Mouse (Mus musculus): ENCODE data around the gene Camkmt. TPM values are rescaled to one million over a fixed set of nuclear protein-coding genes. Genes with fewer than 3 reads are reported as not detected.

The Camkmt gene
- polyA plus RNA-seq, 1 experiment from 2014 or later = 6.6 TPM

DNA sequence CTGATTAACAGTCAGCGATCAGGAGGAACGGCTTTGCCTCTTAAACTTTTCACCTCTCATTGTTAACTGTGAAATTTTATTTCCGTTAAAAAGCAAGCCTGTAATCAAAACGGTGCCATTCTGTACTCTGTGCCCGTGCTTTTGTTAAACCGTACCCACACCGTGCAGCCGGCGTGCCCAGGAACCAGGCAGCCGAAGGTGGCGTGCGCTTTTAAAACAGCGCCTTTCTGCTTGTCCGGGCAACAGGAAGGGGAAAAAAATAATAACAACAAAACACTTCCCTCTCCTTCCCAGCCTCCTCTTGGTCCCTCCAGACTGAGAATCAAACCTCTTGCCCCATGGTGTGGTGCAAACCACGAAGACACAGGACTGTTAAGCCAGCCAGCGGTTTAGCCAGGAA lies 364.7 kb downstream of the Camkmt start:
- no peak for DNase-seq (ENCODE audit: low spot score)

DNA sequence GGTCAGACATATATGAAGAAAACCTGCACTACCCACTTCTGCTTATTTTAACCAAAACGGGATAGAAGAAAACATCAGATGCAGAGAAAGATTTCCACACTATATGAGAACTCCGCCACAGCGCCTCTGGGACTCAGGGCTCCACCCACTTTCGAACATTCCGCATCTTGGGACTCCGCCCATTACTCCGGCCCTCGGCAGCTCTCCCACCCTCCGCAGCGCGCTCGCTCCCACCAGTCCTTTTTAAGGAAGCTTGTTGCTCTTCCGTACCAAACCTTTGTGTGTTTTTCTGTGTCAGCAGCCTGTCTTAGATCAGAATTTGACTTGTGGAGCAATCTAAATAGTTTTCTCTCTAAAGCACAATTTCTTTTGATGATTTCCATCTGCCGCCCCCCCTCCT lies 367.7 kb downstream of the Camkmt start:
- DNase-seq (ENCODE audit: low spot score) = no peak

DNA sequence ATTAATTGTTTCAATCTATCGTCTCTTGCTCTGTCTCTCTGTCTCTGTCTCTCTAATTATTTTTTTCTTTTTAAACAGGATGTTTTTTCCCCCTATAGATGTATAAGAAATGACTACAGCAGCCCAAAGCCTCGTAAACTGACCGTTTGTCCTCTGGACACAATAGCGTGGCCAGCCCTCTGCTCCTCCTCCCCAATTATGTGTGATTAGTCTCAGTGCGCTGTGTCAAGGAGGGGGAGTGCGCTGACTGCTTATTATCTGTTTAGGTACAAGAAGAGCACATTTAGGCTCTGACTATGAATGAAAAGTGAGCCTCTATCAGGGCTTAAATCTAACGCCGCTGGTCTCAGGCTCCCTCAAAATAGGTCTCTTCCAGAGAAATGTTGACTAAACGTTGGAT lies 368.2 kb downstream of the Camkmt start:
- DNase-seq (ENCODE audit: low spot score) = no peak

DNA sequence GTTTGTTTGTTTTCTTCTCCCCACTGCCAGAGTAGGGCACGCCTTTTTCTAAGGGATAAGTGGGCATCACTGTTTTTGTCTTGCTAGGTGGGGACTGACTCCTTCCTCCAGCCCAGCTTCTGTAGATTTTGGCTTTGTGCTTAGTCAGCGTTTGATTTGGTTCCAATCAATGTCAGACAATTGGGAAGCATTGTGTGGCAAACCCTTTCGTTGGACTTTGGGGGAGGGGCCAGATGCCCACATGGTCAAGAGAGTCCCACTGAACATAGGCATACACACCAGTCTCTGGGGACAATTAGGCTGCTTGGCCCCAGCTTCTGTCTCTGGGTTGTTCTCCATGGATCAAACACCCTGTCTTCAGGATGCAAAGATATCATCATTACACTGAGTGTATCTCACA lies 371.2 kb downstream of the Camkmt start:
- DNase-seq (ENCODE audit: low spot score) = no peak

DNA sequence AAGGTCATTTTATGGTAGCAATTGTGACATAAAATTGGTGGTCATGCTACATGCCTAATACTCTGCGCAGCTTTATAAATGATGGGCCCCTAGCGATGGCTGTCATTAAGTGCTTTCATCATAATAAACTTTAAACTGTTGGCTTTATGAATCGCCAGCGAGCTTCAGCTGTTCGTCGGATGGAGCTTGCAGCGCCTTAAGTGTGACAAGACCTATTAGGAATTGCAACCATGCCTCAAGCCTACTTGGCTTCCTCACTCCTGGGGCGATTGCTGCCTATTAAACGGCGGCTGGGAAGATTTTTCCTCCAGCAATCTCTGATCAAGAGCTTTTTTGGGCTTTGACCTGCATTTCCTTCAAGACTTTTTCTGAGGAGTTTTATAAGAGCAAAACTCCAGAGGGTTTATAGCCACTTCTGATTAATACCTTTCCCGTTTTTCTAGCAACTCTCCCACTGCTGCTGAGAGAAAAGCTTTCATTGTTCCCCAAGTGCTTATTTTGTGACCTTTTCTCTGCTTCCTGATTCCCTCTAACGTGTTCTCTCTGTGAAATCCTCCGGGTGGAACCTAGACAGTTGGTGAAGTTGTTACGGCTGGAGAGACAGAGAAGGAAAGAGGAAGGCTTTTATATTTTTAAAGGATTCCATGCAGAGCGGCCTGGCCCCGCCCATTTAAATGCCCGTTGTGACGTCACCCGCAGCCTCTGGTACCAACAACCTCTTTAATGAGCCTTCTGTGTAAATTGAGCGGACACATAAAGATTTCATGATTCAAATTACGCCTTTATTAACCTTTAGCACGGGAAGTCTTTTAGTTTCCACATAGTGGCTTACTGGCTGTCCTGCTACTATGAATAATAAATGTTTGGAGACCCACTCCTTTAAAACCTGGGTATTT lies 373.4 kb downstream of the Camkmt start:
- no peak for DNase-seq (ENCODE audit: low spot score)

DNA sequence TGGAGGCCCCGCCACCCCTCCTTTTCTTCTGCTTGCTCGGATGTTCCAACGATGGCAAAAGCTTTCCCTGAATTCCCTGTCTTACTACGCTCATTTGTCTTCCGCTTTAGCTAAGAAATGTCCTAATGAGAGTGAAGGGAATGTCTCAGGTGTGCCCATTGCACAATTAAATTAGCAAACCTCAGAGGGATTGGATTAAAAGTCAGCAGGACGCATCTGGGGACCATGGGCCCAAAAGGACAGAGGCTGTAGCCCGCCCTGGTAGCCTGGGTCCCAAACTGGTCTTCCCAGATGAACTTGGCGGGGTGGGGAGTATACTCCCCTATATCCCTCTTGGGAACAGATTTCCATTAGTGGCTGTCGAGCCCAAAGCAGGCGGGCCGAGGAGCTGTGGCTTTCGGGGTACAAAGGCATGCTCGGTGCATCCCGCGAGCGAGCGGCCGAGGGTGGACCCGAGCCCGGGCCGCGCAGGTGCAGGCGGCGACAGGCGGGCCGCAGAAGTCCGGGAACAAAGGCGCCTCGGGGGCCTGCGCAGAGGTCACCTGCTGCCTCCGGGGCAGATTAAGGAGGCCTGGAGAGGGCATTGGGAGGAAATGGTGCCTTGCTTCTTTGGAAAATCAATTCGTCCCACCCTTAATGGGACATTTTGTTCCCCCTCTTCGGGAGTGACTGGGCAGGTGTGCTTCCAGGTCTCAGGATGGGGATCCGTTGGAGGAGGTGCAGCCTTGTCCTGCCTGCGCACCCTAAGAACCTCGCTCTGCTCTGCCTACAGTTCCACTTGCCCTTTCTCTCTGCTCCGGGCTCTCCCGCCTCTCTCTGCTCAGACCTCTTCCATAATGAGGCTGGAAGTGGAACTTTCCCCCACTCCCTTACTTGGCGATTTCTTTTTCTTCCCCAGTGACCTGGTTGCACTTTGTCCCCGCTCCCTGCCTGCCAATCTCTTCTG lies 374.4 kb downstream of the Camkmt start:
- DNase-seq (ENCODE audit: low spot score) = no peak

DNA sequence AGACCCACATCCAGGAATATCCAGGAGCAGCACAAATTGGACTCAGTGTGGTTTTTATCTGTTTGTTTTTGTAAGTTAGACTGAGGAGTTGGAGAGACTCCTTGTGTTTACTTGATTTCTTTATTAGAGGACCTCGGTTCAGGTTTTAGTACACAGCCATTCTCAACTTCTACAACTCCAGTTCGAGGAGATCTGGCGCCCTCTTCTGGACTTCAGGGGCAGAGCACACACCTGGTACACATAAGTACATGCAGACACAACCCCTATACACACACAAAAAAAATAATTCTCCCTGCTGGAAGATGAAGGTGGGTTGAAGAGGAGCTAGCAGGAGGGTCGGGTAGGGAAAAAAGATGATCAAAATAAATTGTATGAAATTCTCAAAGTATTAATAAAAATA lies 379.4 kb downstream of the Camkmt start:
- no peak for DNase-seq (ENCODE audit: low spot score)

DNA sequence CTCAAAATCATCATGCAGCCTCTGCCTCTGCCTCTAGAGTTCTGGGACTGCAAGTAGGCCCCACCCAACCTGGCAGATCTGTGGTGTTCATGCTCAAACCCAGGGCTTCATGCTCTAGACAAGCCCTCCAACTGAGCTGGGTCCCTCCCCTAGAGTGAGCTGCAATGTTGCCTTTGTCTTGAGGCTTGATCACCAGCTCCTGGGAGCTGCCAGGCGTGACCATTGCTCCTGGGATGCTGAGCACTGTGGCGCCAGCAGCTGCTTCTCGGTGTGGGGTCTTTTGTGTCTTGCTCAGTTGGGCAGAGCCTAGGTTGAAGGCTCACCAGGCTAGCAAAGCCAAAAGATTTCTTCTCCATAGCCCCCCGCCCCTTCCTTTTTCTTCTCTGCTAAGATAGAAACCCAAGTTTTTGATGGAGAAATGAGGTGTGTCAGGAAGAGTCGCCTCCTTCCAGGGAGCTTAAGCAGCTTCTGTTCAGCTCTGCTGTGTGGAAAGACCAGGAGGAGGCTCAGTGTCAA lies 382.4 kb downstream of the Camkmt start:
- no peak for DNase-seq (ENCODE audit: low spot score)

DNA sequence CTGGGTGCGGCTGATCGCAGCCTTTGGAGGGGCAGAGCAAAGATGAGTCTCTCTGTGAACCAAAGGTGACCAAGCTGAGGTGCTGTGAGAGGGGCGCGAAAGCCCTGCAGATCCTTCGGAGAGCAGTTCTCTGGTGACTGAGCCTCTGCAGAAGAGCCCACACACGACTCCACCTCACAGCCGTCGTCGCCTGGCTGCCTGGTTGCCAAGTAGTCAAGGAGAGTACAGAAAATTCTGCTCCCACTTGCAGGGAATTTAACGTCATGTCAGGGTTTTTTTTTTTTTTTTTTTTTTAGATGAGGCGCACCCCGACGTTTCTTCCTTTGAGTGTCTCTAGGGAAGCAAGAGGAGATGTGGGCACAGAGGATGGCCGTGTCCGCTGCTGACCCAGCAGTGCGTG lies 382.9 kb downstream of the Camkmt start:
- DNase-seq (ENCODE audit: low spot score) = no peak

DNA sequence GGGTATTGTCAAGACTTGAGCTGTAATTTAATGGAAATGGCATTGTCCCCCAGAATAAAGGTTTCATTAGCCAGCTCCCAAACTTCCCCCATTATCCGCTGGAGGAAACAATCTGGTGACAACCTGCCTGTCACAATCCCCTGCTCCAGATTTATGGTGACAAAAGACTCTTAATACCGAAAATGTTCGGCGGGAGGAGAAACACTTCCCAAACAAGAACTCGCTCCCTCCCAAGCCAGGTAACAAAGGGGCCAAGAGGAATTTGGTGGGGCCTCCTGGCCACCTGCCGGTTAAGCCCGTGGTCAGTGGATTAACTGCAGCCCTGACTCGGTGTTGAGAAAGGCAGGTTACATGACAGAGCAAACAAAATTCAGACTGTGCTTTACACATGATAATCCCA lies 383.5 kb downstream of the Camkmt start:
- no peak for DNase-seq (ENCODE audit: low spot score)

DNA sequence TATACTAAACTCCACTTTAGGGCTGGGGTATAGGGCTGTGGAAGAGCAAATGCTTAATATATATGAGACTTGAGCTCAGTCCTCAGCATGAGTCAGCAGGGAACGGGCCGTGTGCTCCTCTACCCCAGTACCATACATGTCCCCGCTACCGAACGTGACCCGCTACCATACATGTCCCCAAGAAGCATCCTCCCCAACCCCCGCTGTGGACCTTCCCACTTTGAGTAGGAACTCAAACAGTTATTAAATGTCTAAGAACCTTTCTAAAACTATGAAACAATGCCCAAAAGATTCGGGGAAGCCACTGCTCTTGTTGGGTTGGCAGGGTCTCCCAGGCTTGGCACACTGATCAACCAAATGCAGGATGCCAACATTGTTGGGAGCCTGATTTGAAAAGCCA lies 390.9 kb downstream of the Camkmt start:
- DNase-seq (ENCODE audit: low spot score) = no peak

DNA sequence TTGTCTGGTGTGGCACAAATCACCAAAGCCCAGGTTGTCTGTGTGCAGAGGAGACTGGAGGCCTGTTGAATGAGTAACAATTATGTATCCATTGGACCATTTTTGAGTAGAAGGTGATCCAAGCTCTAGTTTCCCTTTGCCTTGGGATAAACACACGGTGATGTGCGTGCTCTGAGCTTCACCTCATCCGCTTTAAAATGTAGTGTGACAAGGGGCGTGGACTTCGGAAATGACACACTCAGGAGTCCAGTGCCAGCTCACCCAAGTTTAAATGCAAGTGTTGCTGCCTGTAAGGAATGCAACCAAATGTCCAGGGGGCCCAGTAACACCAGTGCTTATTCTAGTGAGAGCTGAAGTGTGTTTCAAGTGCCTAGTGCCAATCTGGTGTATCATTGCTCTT lies 392.7 kb downstream of the Camkmt start:
- DNase-seq (ENCODE audit: low spot score) = no peak

DNA sequence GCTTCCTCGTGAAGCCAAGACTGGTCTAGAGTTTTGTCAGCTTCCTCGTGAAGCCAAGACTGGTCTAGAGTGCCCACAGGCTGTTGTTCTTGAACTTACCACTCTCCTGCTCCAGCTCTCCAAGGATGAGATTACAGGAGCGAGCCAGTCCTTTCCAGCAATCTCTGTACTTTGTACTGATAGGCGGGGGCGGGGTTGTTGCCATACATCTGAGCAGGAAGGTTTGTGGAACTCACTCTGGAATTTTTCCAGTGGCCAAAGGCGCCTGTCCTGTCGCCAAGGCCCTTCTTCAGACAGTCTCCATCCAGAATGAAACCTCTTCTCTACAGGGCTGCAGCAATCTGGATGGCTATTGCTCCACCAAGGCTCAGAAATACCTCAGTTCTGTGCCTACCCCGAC lies 393.7 kb downstream of the Camkmt start:
- no peak for DNase-seq (ENCODE audit: low spot score)

DNA sequence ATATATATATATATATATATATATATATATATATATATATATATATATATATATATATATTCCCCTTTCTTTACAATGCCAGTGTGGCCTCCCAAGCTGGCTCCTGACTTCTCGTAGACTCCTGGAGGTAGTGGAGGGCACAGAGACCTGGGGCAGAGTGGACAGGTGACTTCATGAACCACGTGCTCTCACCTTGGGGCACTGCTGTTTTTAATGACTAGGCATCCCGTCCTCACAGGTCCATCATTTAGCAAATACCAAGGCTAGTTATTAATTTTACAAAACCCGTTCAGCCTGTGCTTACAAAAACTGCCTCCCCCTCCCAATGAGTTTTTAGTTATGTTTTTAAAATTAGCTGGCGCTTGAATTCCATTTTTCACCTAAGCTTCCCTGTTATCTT lies 394.2 kb downstream of the Camkmt start:
- no peak for DNase-seq (ENCODE audit: low spot score)

DNA sequence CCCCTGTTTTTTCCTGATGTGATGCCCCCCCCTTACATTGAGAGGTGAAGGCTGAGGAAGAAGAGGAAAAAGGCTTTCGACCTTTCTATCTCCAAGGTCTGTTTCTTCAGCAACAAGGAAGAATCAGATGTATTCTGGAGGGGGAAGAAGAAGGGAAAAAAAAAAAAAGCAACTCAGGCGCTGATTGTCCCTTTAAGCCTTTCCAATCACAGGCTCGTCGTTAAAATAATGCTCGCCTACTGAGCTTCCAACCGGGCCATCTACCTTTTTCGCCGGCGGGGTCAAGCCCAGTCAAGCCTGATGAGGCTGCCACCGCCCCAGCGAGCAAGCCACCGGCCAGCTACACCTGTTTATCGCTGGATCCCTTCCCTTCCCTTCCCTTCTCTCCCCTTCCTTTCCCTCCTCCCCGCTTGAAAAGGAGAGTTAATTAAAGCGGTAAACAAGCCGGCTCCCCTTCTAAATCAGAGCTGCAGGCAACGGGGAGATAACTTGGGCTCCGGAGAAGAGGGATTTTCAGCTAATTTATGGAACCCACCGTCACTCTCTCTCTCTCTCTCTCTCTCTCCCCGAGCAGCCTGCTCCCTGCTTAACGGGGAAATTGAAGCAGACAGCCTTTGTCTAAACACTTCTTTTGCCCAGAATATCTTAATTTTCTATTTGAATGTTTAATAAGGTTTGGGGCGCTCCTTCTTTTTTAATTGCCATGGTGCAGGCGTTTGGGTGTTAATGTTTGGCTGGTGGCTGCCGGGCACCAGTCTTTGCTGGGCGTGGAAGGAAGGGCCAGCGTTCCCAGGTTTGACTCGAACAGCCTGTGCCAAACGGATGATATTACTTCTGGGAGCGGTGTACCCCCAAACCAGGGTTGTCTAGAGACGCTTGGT lies 395.0 kb downstream of the Camkmt start:
- no peak for DNase-seq (ENCODE audit: low spot score)

DNA sequence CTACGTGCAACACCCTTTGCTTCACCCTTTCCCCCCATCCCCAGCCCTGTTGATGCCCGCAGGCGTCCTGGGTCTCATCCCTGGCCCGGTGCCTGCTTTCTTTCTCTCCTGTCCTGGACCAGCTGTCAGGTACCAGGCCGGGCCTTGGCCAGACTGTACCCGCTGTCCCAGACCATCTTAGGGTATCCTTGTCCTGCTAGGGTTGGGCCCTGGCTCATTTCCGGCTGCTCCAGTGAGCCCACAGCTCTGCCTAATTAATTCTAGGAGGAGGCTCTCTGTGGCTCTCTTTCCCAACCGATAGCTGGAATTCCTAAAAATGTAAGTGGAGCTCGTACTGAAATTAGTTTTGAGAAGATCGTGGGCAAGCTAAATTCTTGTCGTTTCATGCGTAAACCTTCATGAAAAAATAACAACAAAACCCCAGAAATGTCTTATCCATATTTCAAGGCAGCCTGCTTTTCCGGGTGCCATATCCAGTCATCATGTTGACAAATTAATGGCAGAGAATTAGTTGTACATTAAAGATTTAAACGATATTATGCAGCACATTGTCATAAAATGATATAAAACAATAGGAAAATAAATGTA lies 395.7 kb downstream of the Camkmt start:
- DNase-seq (ENCODE audit: low spot score) = no peak

DNA sequence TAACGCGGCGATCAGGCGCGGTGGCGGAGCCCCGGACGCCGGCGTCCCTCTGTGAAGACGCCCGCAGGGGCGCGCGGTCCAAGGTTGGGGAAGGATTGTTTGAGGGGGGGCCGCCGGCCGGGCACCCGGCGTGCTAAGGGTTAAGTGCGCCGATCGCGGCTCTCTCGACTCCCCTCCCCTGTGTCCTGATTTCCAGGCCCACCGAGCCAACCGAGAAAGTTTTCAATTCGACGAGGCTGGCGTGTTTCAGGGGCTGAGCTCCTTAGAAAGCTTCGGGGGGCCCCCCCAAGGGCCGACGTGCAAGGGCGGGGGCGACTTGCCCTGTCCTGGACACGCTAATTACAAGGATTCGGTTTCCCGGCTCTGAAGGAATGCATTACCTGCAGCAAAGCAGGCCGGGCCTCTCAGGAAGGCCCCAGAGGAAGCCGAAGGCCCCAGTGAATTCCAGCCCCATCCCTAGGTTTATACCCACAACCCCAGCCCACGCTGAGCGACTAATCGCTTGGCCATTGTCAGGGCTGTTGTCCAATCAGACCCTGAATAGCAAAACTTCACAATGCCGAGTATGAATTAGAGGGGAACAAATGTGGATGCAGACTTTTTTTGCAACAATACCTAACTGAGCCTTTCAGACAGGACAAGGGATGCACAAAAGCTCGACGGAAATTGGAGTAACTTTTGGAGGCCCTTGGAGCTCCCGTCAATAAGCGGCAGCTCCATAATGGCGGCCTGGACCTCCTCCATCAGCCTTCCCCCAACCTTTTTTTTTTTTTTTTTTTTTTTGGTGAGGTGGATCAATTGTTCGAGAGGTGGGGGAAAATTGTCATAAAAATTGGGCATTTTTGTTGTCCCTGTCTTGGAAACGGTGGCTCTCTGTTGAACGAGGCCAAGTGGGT lies 396.5 kb downstream of the Camkmt start:
- DNase-seq (ENCODE audit: low spot score) = no peak

DNA sequence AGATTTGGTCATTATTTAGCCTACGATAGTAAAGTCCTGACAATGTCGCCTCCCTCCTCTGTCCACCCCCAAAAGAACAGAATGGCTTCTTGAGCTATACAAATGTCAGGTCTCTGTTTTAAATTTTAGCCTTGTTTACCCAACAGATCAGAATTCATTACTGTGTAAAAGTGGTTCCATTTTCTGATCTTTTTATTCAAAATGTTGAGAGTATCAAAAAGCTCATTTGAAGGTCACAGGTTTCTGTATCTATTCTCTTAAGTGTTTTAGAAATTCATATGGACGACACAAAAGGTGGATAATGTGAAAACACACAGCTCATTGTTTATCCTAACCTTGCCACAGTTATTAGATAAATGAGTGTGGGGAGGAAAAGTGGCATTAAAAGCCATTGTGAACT lies 397.2 kb downstream of the Camkmt start:
- no peak for DNase-seq (ENCODE audit: low spot score)

DNA sequence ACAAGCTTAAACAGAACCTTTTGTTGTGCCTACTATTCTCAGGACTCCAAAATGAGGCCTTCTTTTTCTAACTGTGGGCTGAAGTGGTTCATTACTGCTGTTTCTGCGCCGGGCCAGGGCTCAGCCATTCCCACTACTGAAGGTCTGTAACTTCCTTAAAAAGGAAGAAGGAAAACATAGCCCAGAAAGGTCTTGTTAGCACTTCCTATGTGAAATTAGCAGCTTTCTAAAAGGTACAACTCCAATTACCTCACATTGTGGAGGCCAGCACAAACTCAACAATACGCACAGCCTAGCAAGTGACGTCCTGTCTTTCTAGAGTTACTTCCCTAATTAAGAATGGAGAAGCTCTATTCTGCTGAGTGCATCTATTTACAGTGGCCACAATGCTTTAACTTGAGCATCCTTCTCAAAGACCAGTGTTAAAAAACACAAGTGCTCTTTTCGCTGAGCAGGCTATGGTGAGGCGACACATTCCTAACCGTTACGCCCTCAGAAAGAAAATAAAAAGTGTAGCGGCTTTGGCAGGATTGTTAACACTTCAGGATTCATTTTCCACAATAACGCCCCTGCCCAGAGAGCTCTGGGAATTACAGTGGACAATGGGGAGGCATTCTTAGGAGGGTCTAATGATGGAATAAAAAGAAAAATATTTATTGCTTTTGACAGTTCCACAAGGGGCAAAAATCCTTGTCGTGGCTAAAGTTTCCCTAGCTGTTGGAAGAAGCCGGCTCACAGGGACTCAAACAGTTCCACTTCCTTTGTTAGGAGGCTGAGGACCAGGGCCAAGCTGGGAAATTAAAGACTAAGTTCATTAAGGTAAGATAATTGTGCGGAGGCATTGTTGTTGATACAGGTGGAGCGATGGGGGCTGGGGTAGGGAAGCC lies 398.5 kb downstream of the Camkmt start:
- DNase-seq (ENCODE audit: low spot score) = no peak

Measured in thymus, postnatal 0 days (tissue).